Mouse (Mus musculus): ENCODE results near the gene Psd4. TPM values are rescaled to one million over a fixed set of nuclear protein-coding genes. Genes with fewer than 3 reads are reported as not detected.

Gene Psd4
- polyA plus RNA-seq, 1 experiment from 2014 or later: 5.4 TPM

- H3K4me3 ChIP-seq (ENCODE audit: low read depth, low read length): no peak overlapping the region
- H3K4me1 ChIP-seq (replicated peaks; ENCODE audit: control insufficient read depth, insufficient read depth, low read length): peaks cover 5% of the 10 kb centered on the region; the same call in 1 of the 2 replicates
- no peak for ATAC-seq
- no peak for TF ChIP-seq CTCF (IDR thresholded peaks at IDR 0.05; ENCODE audit: low read depth)
- H3K9me3 ChIP-seq (ENCODE audit: control insufficient read depth): no peaks in the 10 kb centered on the region
- H3K27me3 ChIP-seq (replicated peaks; ENCODE audit: control insufficient read depth, insufficient read depth, low read length): no peaks in the 10 kb centered on the region
- no peak overlapping the region for H3K9ac ChIP-seq (ENCODE audit: low read depth, low read length)
- H3K4me2 ChIP-seq (replicated peaks; ENCODE audit: low read depth): no peak overlapping the region; the same call in 1 of the 2 replicates
- H3K27ac ChIP-seq (ENCODE audit: low read depth, low read length): no peak overlapping the region
- H3K36me3 ChIP-seq (ENCODE audit: control insufficient read depth, insufficient read depth): no peaks in the 10 kb centered on the region
- WGBS: 72% methylated on average over 12 of the region's 12 CpGs
Measured at GRCm38 (mm10) chr2:24366214-24366975, 985 bp upstream of the Psd4 start.

GRCm38 (mm10) chr2:24367895-24368261 is 498 bp downstream of the Psd4 start:
- Histone ChIP-seq H3K4me3 (ENCODE audit: low read depth, low read length) (peak overlapping the region; percentile 40), H3K27ac (ENCODE audit: low read depth, low read length) (peak overlapping the region; percentile 28; the same call in 1 of the 2 replicates), H3K36me3 (ENCODE audit: control insufficient read depth, insufficient read depth) (no peaks in the 10 kb centered on the region), H3K4me2 (replicated peaks; ENCODE audit: low read depth) (peak overlapping the region; percentile 77), H3K27me3 (replicated peaks; ENCODE audit: control insufficient read depth, insufficient read depth, low read length) (no peaks in the 10 kb centered on the region), H3K9ac (ENCODE audit: low read depth, low read length) (peak overlapping the region; percentile 51; the same call in 1 of the 2 replicates), H3K4me1 (replicated peaks; ENCODE audit: control insufficient read depth, insufficient read depth, low read length) (peaks cover 5% of the 10 kb centered on the region; the same call in 1 of the 2 replicates), H3K9me3 (ENCODE audit: control insufficient read depth) (no peaks in the 10 kb centered on the region)
- peak; percentile 15 for ATAC-seq
- WGBS: 36% methylated on average over 4 of the region's 4 CpGs
- no peak for TF ChIP-seq CTCF (IDR thresholded peaks at IDR 0.05; ENCODE audit: low read depth)

- H3K4me2 ChIP-seq (replicated peaks; ENCODE audit: low read depth): peak overlapping the region; percentile 35
- H3K36me3 ChIP-seq (ENCODE audit: control insufficient read depth, insufficient read depth): no peaks in the 10 kb centered on the region
- no peak overlapping the region for H3K9ac ChIP-seq (ENCODE audit: low read depth, low read length)
- H3K27ac ChIP-seq (ENCODE audit: low read depth, low read length): peak overlapping the region; percentile 76
- no peaks in the 10 kb centered on the region for H3K9me3 ChIP-seq (ENCODE audit: control insufficient read depth)
- no peaks in the 10 kb centered on the region for H3K27me3 ChIP-seq (replicated peaks; ENCODE audit: control insufficient read depth, insufficient read depth, low read length)
- TF ChIP-seq CTCF (IDR thresholded peaks at IDR 0.05; ENCODE audit: low read depth): no peak
- WGBS: 33% methylated on average over 5 of the region's 5 CpGs
- H3K4me3 ChIP-seq (ENCODE audit: low read depth, low read length): no peak overlapping the region
- H3K4me1 ChIP-seq (replicated peaks; ENCODE audit: control insufficient read depth, insufficient read depth, low read length): no peaks in the 10 kb centered on the region; the same call in 1 of the 2 replicates
- ATAC-seq: peak; percentile 99
Measured at GRCm38 (mm10) chr2:24378747-24379450, 11.5 kb downstream of the Psd4 start.

GRCm38 (mm10) chr2:24382456-24383230 is 15.3 kb downstream of the Psd4 start:
- peaks cover 5% of the 10 kb centered on the region; the same call in 1 of the 2 replicates for H3K4me1 ChIP-seq (replicated peaks; ENCODE audit: control insufficient read depth, insufficient read depth, low read length)
- TF ChIP-seq CTCF (IDR thresholded peaks at IDR 0.05; ENCODE audit: low read depth): no peak
- whole genome bisulfite sequencing: 74% methylated on average over 9 of the region's 9 CpGs
- ATAC-seq: no peak
- no peaks in the 10 kb centered on the region for H3K27me3 ChIP-seq (replicated peaks; ENCODE audit: control insufficient read depth, insufficient read depth, low read length)
- H3K9me3 ChIP-seq (ENCODE audit: control insufficient read depth): no peaks in the 10 kb centered on the region
- H3K4me2 ChIP-seq (replicated peaks; ENCODE audit: low read depth): no peak overlapping the region
- no peaks in the 10 kb centered on the region for H3K36me3 ChIP-seq (ENCODE audit: control insufficient read depth, insufficient read depth)
- H3K27ac ChIP-seq (ENCODE audit: low read depth, low read length): no peak overlapping the region
- H3K9ac ChIP-seq (ENCODE audit: low read depth, low read length): no peak overlapping the region
- no peak overlapping the region for H3K4me3 ChIP-seq (ENCODE audit: low read depth, low read length)

- Histone ChIP-seq H3K27me3 (replicated peaks; ENCODE audit: control insufficient read depth, insufficient read depth, low read length) (no peaks in the 10 kb centered on the region), H3K36me3 (ENCODE audit: control insufficient read depth, insufficient read depth) (no peaks in the 10 kb centered on the region), H3K4me2 (replicated peaks; ENCODE audit: low read depth) (no peak overlapping the region), H3K4me1 (replicated peaks; ENCODE audit: control insufficient read depth, insufficient read depth, low read length) (peaks cover 5% of the 10 kb centered on the region; the same call in 1 of the 2 replicates), H3K9me3 (ENCODE audit: control insufficient read depth) (no peaks in the 10 kb centered on the region), H3K4me3 (ENCODE audit: low read depth, low read length) (no peak overlapping the region), H3K9ac (ENCODE audit: low read depth, low read length) (no peak overlapping the region), H3K27ac (ENCODE audit: low read depth, low read length) (peak overlapping the region; percentile 62)
- TF ChIP-seq CTCF (IDR thresholded peaks at IDR 0.05; ENCODE audit: low read depth): no peak
- WGBS: 52% methylated on average over 3 of the region's 3 CpGs
- ATAC-seq: no peak
Measured at GRCm38 (mm10) chr2:24383636-24384035, 16.3 kb downstream of the Psd4 start.

- Histone ChIP-seq H3K27me3 (replicated peaks; ENCODE audit: control insufficient read depth, insufficient read depth, low read length) (no peaks in the 10 kb centered on the region), H3K9me3 (ENCODE audit: control insufficient read depth) (no peaks in the 10 kb centered on the region), H3K36me3 (ENCODE audit: control insufficient read depth, insufficient read depth) (no peaks in the 10 kb centered on the region), H3K4me3 (ENCODE audit: low read depth, low read length) (no peak overlapping the region), H3K4me2 (replicated peaks; ENCODE audit: low read depth) (peak overlapping the region; percentile 51), H3K4me1 (replicated peaks; ENCODE audit: control insufficient read depth, insufficient read depth, low read length) (peaks cover 5% of the 10 kb centered on the region; the same call in 1 of the 2 replicates), H3K9ac (ENCODE audit: low read depth, low read length) (no peak overlapping the region), H3K27ac (ENCODE audit: low read depth, low read length) (peak overlapping the region; percentile 78)
- no peak for TF ChIP-seq CTCF (IDR thresholded peaks at IDR 0.05; ENCODE audit: low read depth)
- peak; percentile 76 for ATAC-seq
Measured at GRCm38 (mm10) chr2:24384393-24384792, 17.0 kb downstream of the Psd4 start.
